Mouse (Mus musculus) stomach, embryonic 14.5 days (tissue): Measurements from ENCODE around the gene 3110082I17Rik. TPM values are rescaled to one million over a fixed set of nuclear protein-coding genes. Genes with fewer than 3 reads are reported as not detected.

ENCODE experiments used
- ATAC-seq: fragments of 200-750 bp; cut with Nextera tagmentation; 2 replicates; pipeline ENCODE4 v1.8.0; 2017; ENCODE audit warnings: low read depth, moderate TSS enrichment; ENCODE audit not compliant: insufficient number of reproducible peaks, insufficient read depth, low FRiP score
- H3K27ac ChIP-seq: fragments of 300-500 bp; sonication (generic); 2 replicates; pipeline ENCODE4 v1.5.1; 2014; ENCODE audit warnings: mild to moderate bottlenecking, low read length, moderate library complexity, mixed read lengths
- H3K27me3 ChIP-seq: fragments of 300-500 bp; sonication (generic); 2 replicates; pipeline ENCODE4 v1.6.1; 2014; ENCODE audit warnings: low read length, control low read depth, mixed read lengths; ENCODE audit not compliant: control insufficient read depth, insufficient read depth
- H3K36me3 ChIP-seq: fragments of 300-500 bp; sonication (generic); 2 replicates; pipeline ENCODE4 v1.6.1; 2014; ENCODE audit warnings: mild to moderate bottlenecking, control low read depth, low read length, moderate library complexity, mixed read lengths; ENCODE audit not compliant: control insufficient read depth, insufficient read depth
- H3K4me1 ChIP-seq: fragments of 300-500 bp; sonication (generic); 2 replicates; pipeline ENCODE4 v1.6.1; 2014; ENCODE audit warnings: low read length, control low read depth, mixed read lengths; ENCODE audit not compliant: control insufficient read depth, insufficient read depth
- H3K4me2 ChIP-seq: fragments of 300-500 bp; sonication (generic); replicated peaks from 2 replicates; pipeline ENCODE4 v1.6.1; 2014; ENCODE audit warnings: low read depth, low read length, control low read depth
- H3K4me3 ChIP-seq: fragments of 300-500 bp; sonication (generic); 2 replicates; pipeline ENCODE4 v1.5.1; 2014; ENCODE audit warnings: low read depth, low read length, control low read depth
- H3K9ac ChIP-seq: fragments of 300-500 bp; sonication (generic); replicated peaks from 2 replicates; pipeline ENCODE4 v1.6.1; 2014; ENCODE audit warnings: low read depth, mild to moderate bottlenecking, control low read depth, low read length, moderate library complexity, mixed read lengths
- H3K9me3 ChIP-seq: fragments of 300-500 bp; sonication (generic); 2 replicates; pipeline ENCODE4 v1.6.1; 2016; ENCODE audit warnings: low read depth, low read length, control low read depth; ENCODE audit not compliant: control insufficient read depth
- WGBS: fragments of 180-500 bp; shearing (Covaris S2); extraction: QIAGEN DNeasy Blood & Tissue Kit; methylation state at CpG from one replicate; pipeline ENCODE4 v1.1.7; 2014; 5-methylcytosine and 5-hydroxymethylcytosine counted together
- polyA plus RNA-seq: library from polyadenylated mRNA; unstranded; fragments of >200 nt; fragmentation: Nextera tagmentation; extraction: Ambion mirVana; gene quantifications from 2 replicates; pipeline ENCODE4 v1.2.1, GENCODE M21; 2014

Gene 3110082I17Rik
- polyA plus RNA-seq, 1 experiment from 2014 or later, result 37.7 TPM

DNA sequence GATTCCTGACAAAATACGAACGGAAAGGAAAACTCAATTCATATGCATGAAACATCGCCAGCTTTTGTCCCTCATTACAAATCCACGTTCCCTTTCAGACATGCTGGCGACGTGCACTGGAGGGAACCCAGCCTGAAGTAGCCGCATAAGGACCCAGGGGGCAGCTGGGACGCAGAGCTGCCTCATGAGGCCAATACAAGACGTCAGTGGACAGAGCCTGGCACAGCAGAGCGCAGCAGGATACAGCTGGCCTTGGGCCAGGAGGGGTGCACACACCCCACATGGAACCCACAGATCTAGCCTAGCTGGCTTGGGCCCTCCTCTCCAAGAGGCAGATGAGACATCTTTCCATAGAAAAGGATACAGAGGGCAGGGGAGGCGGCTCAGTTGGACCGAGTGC lies 21.9 kb downstream of the 3110082I17Rik start:
- Histone ChIP-seq H3K27ac (no peak overlapping the region), H3K4me2 (no peak overlapping the region), H3K36me3 (no peaks in the 10 kb centered on the region), H3K9me3 (no peaks in the 10 kb centered on the region), H3K9ac (no peak overlapping the region), H3K27me3 (no peaks in the 10 kb centered on the region), H3K4me3 (no peak overlapping the region), H3K4me1 (no peaks in the 10 kb centered on the region)
- no peak for ATAC-seq
- WGBS, result 87% methylated on average over 12 of the region's 12 CpGs

GRCm38 (mm10) chr5:139437769-139438168 lies 22.6 kb downstream of the 3110082I17Rik start:
- Histone ChIP-seq H3K9me3 (no peaks in the 10 kb centered on the region), H3K27me3 (no peaks in the 10 kb centered on the region), H3K4me3 (no peak overlapping the region), H3K4me2 (no peak overlapping the region), H3K4me1 (no peaks in the 10 kb centered on the region), H3K27ac (no peak overlapping the region), H3K9ac (no peak overlapping the region), H3K36me3 (no peaks in the 10 kb centered on the region)
- no peak for ATAC-seq
- 85% methylated on average over 4 of the region's 4 CpGs for WGBS

- Histone ChIP-seq H3K36me3 (no peaks in the 10 kb centered on the region), H3K9me3 (no peaks in the 10 kb centered on the region), H3K27me3 (no peaks in the 10 kb centered on the region), H3K4me2 (no peak overlapping the region), H3K4me1 (no peaks in the 10 kb centered on the region; the same call in 1 of the 2 replicates), H3K27ac (no peak overlapping the region), H3K9ac (no peak overlapping the region), H3K4me3 (no peak overlapping the region)
- 35% methylated on average over 8 of the region's 8 CpGs for WGBS
- ATAC-seq, result no peak
Measured at GRCm38 (mm10) chr5:139434940-139435339, 25.4 kb downstream of the 3110082I17Rik start.

GRCm38 (mm10) chr5:139433842-139434568 lies 26.3 kb downstream of the 3110082I17Rik start:
- no peak overlapping the region for H3K4me3 ChIP-seq
- peaks cover 3% of the 10 kb centered on the region; the same call in 1 of the 2 replicates for H3K4me1 ChIP-seq
- no peak overlapping the region for H3K9ac ChIP-seq
- no peak overlapping the region for H3K27ac ChIP-seq
- no peaks in the 10 kb centered on the region for H3K36me3 ChIP-seq
- H3K9me3 ChIP-seq, result no peaks in the 10 kb centered on the region
- 78% methylated on average over 9 of the region's 9 CpGs for WGBS
- no peaks in the 10 kb centered on the region for H3K27me3 ChIP-seq
- ATAC-seq, result no peak
- H3K4me2 ChIP-seq, result no peak overlapping the region

- no peak overlapping the region for H3K4me3 ChIP-seq
- no peaks in the 10 kb centered on the region for H3K36me3 ChIP-seq
- H3K4me1 ChIP-seq, result peaks cover 3% of the 10 kb centered on the region; the same call in 1 of the 2 replicates
- H3K27me3 ChIP-seq, result no peaks in the 10 kb centered on the region
- no peaks in the 10 kb centered on the region for H3K9me3 ChIP-seq
- ATAC-seq, result no peak
- WGBS, result 77% methylated on average over 7 of the region's 7 CpGs
- no peak overlapping the region for H3K9ac ChIP-seq
- H3K27ac ChIP-seq, result no peak overlapping the region
- no peak overlapping the region for H3K4me2 ChIP-seq
Measured at GRCm38 (mm10) chr5:139432747-139433508, 27.4 kb downstream of the 3110082I17Rik start.

DNA sequence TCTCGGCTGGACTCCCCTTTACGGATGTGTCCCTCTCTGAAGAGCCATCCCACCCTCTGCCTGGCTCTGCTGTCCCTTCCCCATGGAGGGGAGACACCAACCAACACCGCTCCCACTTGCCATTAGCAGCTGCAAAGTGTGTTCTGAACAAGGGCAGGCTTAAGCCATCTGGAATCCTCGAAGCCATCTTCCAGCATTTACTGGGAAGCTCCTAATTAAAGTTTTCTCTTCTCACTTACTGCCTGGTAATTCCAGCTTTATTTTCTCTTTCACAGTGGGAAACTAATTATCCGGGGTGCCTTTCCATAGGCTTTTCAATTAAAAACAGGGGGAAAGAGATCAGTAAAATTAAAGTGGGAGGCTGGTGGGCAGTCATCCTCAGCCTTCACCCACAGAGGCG lies 28.0 kb downstream of the 3110082I17Rik start:
- H3K4me3 ChIP-seq, result no peak overlapping the region
- no peak overlapping the region for H3K4me2 ChIP-seq
- WGBS, result 87% methylated on average over 6 of the region's 6 CpGs
- peaks cover 3% of the 10 kb centered on the region; the same call in 1 of the 2 replicates for H3K4me1 ChIP-seq
- no peaks in the 10 kb centered on the region for H3K27me3 ChIP-seq
- H3K36me3 ChIP-seq, result no peaks in the 10 kb centered on the region
- H3K9ac ChIP-seq, result no peak overlapping the region
- no peak overlapping the region for H3K27ac ChIP-seq
- no peak for ATAC-seq
- H3K9me3 ChIP-seq, result no peaks in the 10 kb centered on the region

GRCm38 (mm10) chr5:139429818-139430341 lies 30.4 kb downstream of the 3110082I17Rik start:
- Histone ChIP-seq H3K27me3 (no peaks in the 10 kb centered on the region), H3K36me3 (no peaks in the 10 kb centered on the region), H3K27ac (no peak overlapping the region), H3K4me2 (no peak overlapping the region), H3K4me1 (peaks cover 3% of the 10 kb centered on the region; the same call in 1 of the 2 replicates), H3K9me3 (no peaks in the 10 kb centered on the region), H3K4me3 (no peak overlapping the region), H3K9ac (no peak overlapping the region)
- 33% methylated on average over 12 of the region's 12 CpGs for WGBS
- peak; percentile 50; the same call in 1 of the 2 replicates for ATAC-seq

DNA sequence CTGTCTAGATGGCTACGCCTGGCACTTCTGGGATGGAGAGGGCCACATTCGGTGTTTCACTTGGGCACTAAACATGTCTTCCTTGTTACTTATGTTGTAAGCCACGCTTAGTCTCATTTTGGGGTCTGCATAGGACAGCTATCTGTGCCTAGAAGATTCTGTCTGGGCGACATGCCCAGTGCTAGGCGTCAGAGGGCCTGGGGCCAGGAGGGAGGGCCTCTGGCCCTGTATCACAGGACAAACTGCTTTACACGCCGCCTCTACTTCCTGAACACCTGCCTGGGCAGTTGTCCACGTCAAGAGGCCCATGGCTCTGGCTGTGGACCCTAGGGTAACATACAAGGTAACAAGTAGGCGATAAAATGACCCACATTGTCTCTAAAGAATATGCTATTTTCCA lies 32.3 kb downstream of the 3110082I17Rik start:
- H3K4me3 ChIP-seq, result no peak overlapping the region
- no peak overlapping the region for H3K4me2 ChIP-seq
- H3K27me3 ChIP-seq, result no peaks in the 10 kb centered on the region
- H3K4me1 ChIP-seq, result peaks cover 9% of the 10 kb centered on the region; the same call in 1 of the 2 replicates
- no peak for ATAC-seq
- H3K36me3 ChIP-seq, result no peaks in the 10 kb centered on the region
- no peak overlapping the region for H3K9ac ChIP-seq
- no peaks in the 10 kb centered on the region for H3K9me3 ChIP-seq
- H3K27ac ChIP-seq, result no peak overlapping the region
- WGBS, result 79% methylated on average over 9 of the region's 9 CpGs
